Mouse (Mus musculus): ENCODE data around the gene Gga2.

Gga2 gene

GRCm38 (mm10) chr7:121995961-121996360, 25.1 kb downstream of the Gga2 start:
- DNase-seq: no peak

- peak; percentile 89 for DNase-seq
Measured at GRCm38 (mm10) chr7:121981307-121981871, 39.6 kb downstream of the Gga2 start, which contains the start of gene Cog7. TSS of gene Cog7 (minus strand) at chr7:121981711.

GRCm38 (mm10) chr7:121975031-121975430, 46.0 kb downstream of the Gga2 start:
- peak; percentile 67 for DNase-seq

- no peak for DNase-seq
Measured at GRCm38 (mm10) chr7:121971698-121972097, 49.3 kb downstream of the Gga2 start.

- no peak for DNase-seq
Measured at GRCm38 (mm10) chr7:121970250-121970649, 50.8 kb downstream of the Gga2 start.

- DNase-seq: no peak
Measured at GRCm38 (mm10) chr7:121968816-121969215, 52.2 kb downstream of the Gga2 start.

- DNase-seq: no peak
Measured at GRCm38 (mm10) chr7:121968242-121968641, 52.8 kb downstream of the Gga2 start.

- DNase-seq: no peak
Measured at GRCm38 (mm10) chr7:121966169-121966568, 54.9 kb downstream of the Gga2 start.

GRCm38 (mm10) chr7:121963883-121964398, 57.1 kb downstream of the Gga2 start:
- DNase-seq: peak; percentile 89

GRCm38 (mm10) chr7:121962571-121962959, 58.5 kb downstream of the Gga2 start:
- DNase-seq: no peak

- no peak for DNase-seq
Measured at GRCm38 (mm10) chr7:121961913-121962570, 59.0 kb downstream of the Gga2 start.

GRCm38 (mm10) chr7:121955802-121956201, 65.2 kb downstream of the Gga2 start:
- DNase-seq: no peak

GRCm38 (mm10) chr7:121954891-121955669, 65.9 kb downstream of the Gga2 start:
- no peak for DNase-seq

- DNase-seq: no peak
Measured at GRCm38 (mm10) chr7:121947513-121947912, 73.5 kb downstream of the Gga2 start.

GRCm38 (mm10) chr7:121946196-121946595, 74.8 kb downstream of the Gga2 start:
- peak; percentile 63 for DNase-seq

GRCm38 (mm10) chr7:121942371-121942770, 78.7 kb downstream of the Gga2 start:
- no peak for DNase-seq

GRCm38 (mm10) chr7:121941640-121942039, 79.4 kb downstream of the Gga2 start:
- no peak for DNase-seq

- no peak for DNase-seq
Measured at GRCm38 (mm10) chr7:121941016-121941415, 80.0 kb downstream of the Gga2 start.

- peak; percentile 95 for DNase-seq
Measured at GRCm38 (mm10) chr7:121939729-121940128, 81.3 kb downstream of the Gga2 start.

- peak; percentile 68 for DNase-seq
Measured at GRCm38 (mm10) chr7:121939244-121939643, 81.8 kb downstream of the Gga2 start.

GRCm38 (mm10) chr7:121938124-121938891, 82.7 kb downstream of the Gga2 start:
- DNase-seq: peak; percentile 49

- peak; percentile 94 for DNase-seq
Measured at GRCm38 (mm10) chr7:121936861-121937630, 84.0 kb downstream of the Gga2 start.

Measured in cerebellum, adult 9-10 months (tissue).